Mouse (Mus musculus) heart, adult 2 months (tissue): Measurements from ENCODE around the gene Sacs.

Experiments
- CTCF ChIP-seq: fragments of 200-600 bp; IDR thresholded peaks from 2 replicates; pipeline ENCODE4 v1.8.1; 2022; ENCODE audit warnings: antibody characterized with exemption, mild to moderate bottlenecking, moderate library complexity
- EP300 ChIP-seq: fragments of 200-500 bp; IDR thresholded peaks from 2 replicates; pipeline ENCODE4 v1.6.1; 2011; ENCODE audit warnings: low read depth, low read length, control low read depth; ENCODE audit not compliant: insufficient read depth
- POLR2A ChIP-seq: fragments of 200-500 bp; IDR thresholded peaks from 2 replicates; pipeline ENCODE4 v1.6.1; 2011; ENCODE audit warnings: mild to moderate bottlenecking, low read depth, low read length, control low read depth; ENCODE audit not compliant: insufficient read depth

DNA sequence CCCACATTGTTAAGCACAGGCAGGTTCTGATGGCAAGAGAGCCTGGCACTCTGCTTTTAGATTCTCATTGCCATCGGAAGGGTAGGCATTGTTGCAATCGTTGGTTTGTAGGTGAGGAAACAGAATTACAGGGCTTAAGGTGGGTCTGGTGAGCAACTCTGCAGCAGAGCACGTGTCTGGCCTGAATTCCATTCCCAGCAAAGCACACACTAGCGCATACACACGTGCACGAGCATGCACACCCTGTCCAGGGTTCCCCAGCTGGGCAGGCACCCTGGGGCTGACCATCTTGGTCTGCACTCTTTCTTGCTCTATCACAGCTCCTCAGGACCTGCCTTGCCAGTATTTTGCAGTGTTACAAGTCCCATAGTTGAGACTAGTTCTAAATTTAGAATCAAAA, 13.1 kb upstream of the Sacs start:
- TF ChIP-seq CTCF, result no peak
- TF ChIP-seq POLR2A, result no peak
- TF ChIP-seq EP300, result no peak
